Mouse (Mus musculus) lung, postnatal 0 days (tissue): Measurements from ENCODE around the gene Mlc1. TPM values are rescaled to one million over a fixed set of nuclear protein-coding genes. Genes with fewer than 3 reads are reported as not detected.

Source experiments
- ATAC-seq: fragments of 200-750 bp; cut with Nextera tagmentation; 2 replicates; pipeline ENCODE4 v1.8.0; 2017; ENCODE audit warnings: moderate library complexity
- DNase-seq: peaks from one replicate; pipeline ENCODE4 v3.0.0-alpha.2; 2016; ENCODE audit warnings: low spot score
- H3K27ac ChIP-seq: fragments of 300-500 bp; sonication (generic); 2 replicates; pipeline ENCODE4 v1.5.1; 2014; ENCODE audit warnings: antibody characterized with exemption, mild to moderate bottlenecking, low read length, mixed read lengths
- H3K27me3 ChIP-seq: fragments of 300-500 bp; sonication (generic); replicated peaks from 2 replicates; pipeline ENCODE4 v1.6.1; 2014; ENCODE audit warnings: low read length, mixed read lengths; ENCODE audit not compliant: insufficient read depth
- H3K36me3 ChIP-seq: fragments of 300-500 bp; sonication (generic); 2 replicates; pipeline ENCODE4 v1.6.1; 2014; ENCODE audit warnings: low read length, mixed read lengths; ENCODE audit not compliant: insufficient read depth
- H3K4me1 ChIP-seq: fragments of 300-500 bp; sonication (generic); 2 replicates; pipeline ENCODE4 v1.6.1; 2014; ENCODE audit warnings: antibody characterized with exemption, low read depth, low read length, mixed read lengths; ENCODE audit not compliant: insufficient read depth
- H3K4me2 ChIP-seq: fragments of 300-500 bp; sonication (generic); replicated peaks from 2 replicates; pipeline ENCODE4 v1.6.1; 2014; ENCODE audit warnings: low read depth, mild to moderate bottlenecking, low read length, moderate library complexity, mixed read lengths
- H3K4me3 ChIP-seq: fragments of 300-500 bp; sonication (generic); 2 replicates; pipeline ENCODE4 v1.5.1; 2014; ENCODE audit warnings: low read depth, low read length
- H3K9ac ChIP-seq: fragments of 300-500 bp; sonication (generic); replicated peaks from 2 replicates; pipeline ENCODE4 v1.6.1; 2014; ENCODE audit warnings: low read depth, mild to moderate bottlenecking
- H3K9me3 ChIP-seq: fragments of 300-500 bp; sonication (generic); 2 replicates; pipeline ENCODE4 v1.6.1; 2016; ENCODE audit warnings: low read length, mixed read lengths
- CTCF ChIP-seq: IDR thresholded peaks from 2 replicates; pipeline ENCODE4 v1.5.1; 2016; ENCODE audit warnings: antibody characterized with exemption, mild to moderate bottlenecking
- EP300 ChIP-seq: IDR thresholded peaks from 2 replicates; pipeline ENCODE4 v1.6.1; 2016; ENCODE audit warnings: antibody characterized with exemption, mild to moderate bottlenecking, control low read depth
- WGBS: fragments of 180-500 bp; shearing (Covaris S2); extraction: QIAGEN DNeasy Blood & Tissue Kit; methylation state at CpG from one replicate; pipeline ENCODE4 v1.1.7; 2014; 5-methylcytosine and 5-hydroxymethylcytosine counted together
- polyA plus RNA-seq: library from polyadenylated mRNA; unstranded; fragments of >200 nt; fragmentation: Nextera tagmentation; extraction: Ambion mirVana; gene quantifications from 2 replicates; pipeline ENCODE4 v1.2.1, GENCODE M21; 2015

Gene Mlc1
- polyA plus RNA-seq, 1 experiment from 2014 or later = 21.5 TPM

- Histone ChIP-seq H3K9ac (no peak overlapping the region), H3K9me3 (no peaks in the 10 kb centered on the region), H3K4me1 (no peaks in the 10 kb centered on the region), H3K36me3 (no peaks in the 10 kb centered on the region), H3K4me3 (no peak overlapping the region), H3K4me2 (no peak overlapping the region), H3K27ac (no peak overlapping the region), H3K27me3 (no peaks in the 10 kb centered on the region)
- DNase-seq (peak; percentile 8), ATAC-seq (no peak)
- no peak for TF ChIP-seq EP300
- peak; percentile 22 for TF ChIP-seq CTCF
- 41% methylated on average over 6 of the region's 6 CpGs for WGBS
These were observed 32.0 kb downstream of the Mlc1 start for GRCm38 (mm10) chr15:88946851-88947250.

- no peak overlapping the region for H3K4me2 ChIP-seq
- ATAC-seq = peak; percentile 65
- no peaks in the 10 kb centered on the region for H3K9me3 ChIP-seq
- H3K9ac ChIP-seq = no peak overlapping the region
- WGBS = 51% methylated on average over 5 of the region's 5 CpGs
- peak; percentile 53 for DNase-seq
- H3K36me3 ChIP-seq = no peaks in the 10 kb centered on the region
- no peaks in the 10 kb centered on the region for H3K4me1 ChIP-seq
- H3K27ac ChIP-seq = no peak overlapping the region
- TF ChIP-seq EP300 (0 out of 2 replicates have a peak, but pooled peaks have one; percentile 19), CTCF (no peak)
- H3K27me3 ChIP-seq = no peaks in the 10 kb centered on the region
- no peak overlapping the region for H3K4me3 ChIP-seq
These were observed 34.8 kb downstream of the Mlc1 start for GRCm38 (mm10) chr15:88943896-88944551.

- Histone ChIP-seq H3K4me1 (no peaks in the 10 kb centered on the region), H3K36me3 (no peaks in the 10 kb centered on the region), H3K27ac (no peak overlapping the region), H3K4me2 (no peak overlapping the region), H3K9ac (no peak overlapping the region), H3K4me3 (no peak overlapping the region), H3K9me3 (no peaks in the 10 kb centered on the region), H3K27me3 (no peaks in the 10 kb centered on the region)
- DNase-seq (no peak), ATAC-seq (no peak)
- WGBS = 58% methylated on average over 5 of the region's 5 CpGs
- TF ChIP-seq CTCF = no peak
- no peak for TF ChIP-seq EP300
These were observed 36.0 kb downstream of the Mlc1 start for GRCm38 (mm10) chr15:88942783-88943182.

- TF ChIP-seq CTCF = no peak
- TF ChIP-seq EP300 = no peak
- 61% methylated on average over 2 of the region's 2 CpGs for WGBS
- no peaks in the 10 kb centered on the region for H3K27me3 ChIP-seq
- no peak overlapping the region for H3K4me3 ChIP-seq
- ATAC-seq = no peak
- DNase-seq = no peak
- H3K27ac ChIP-seq = no peak overlapping the region
- no peak overlapping the region for H3K4me2 ChIP-seq
- no peaks in the 10 kb centered on the region for H3K36me3 ChIP-seq
- no peak overlapping the region for H3K9ac ChIP-seq
- H3K4me1 ChIP-seq = no peaks in the 10 kb centered on the region
- no peaks in the 10 kb centered on the region for H3K9me3 ChIP-seq
These were observed 41.5 kb downstream of the Mlc1 start for GRCm38 (mm10) chr15:88937291-88937650.

GRCm38 (mm10) chr15:88936619-88937290 lies 42.1 kb downstream of the Mlc1 start:
- no peak overlapping the region for H3K4me2 ChIP-seq
- no peaks in the 10 kb centered on the region for H3K9me3 ChIP-seq
- ATAC-seq (0 out of 2 replicates have a peak, but pooled peaks have one; percentile 14), DNase-seq (peak; percentile 36)
- no peak overlapping the region for H3K9ac ChIP-seq
- H3K4me1 ChIP-seq = no peaks in the 10 kb centered on the region
- no peaks in the 10 kb centered on the region for H3K36me3 ChIP-seq
- H3K4me3 ChIP-seq = no peak overlapping the region
- TF ChIP-seq CTCF (no peak), EP300 (no peak)
- no peak overlapping the region for H3K27ac ChIP-seq
- H3K27me3 ChIP-seq = no peaks in the 10 kb centered on the region
- 50% methylated on average over 6 of the region's 6 CpGs for WGBS

- DNase-seq (peak; percentile 30), ATAC-seq (no peak)
- H3K4me3 ChIP-seq = no peak overlapping the region
- H3K9me3 ChIP-seq = no peaks in the 10 kb centered on the region
- no peak overlapping the region for H3K27ac ChIP-seq
- H3K4me2 ChIP-seq = no peak overlapping the region
- H3K9ac ChIP-seq = no peak overlapping the region
- WGBS = 58% methylated on average over 7 of the region's 7 CpGs
- TF ChIP-seq CTCF = peak; percentile 59
- TF ChIP-seq EP300 = no peak
- no peaks in the 10 kb centered on the region for H3K27me3 ChIP-seq
- H3K36me3 ChIP-seq = no peaks in the 10 kb centered on the region
- H3K4me1 ChIP-seq = no peaks in the 10 kb centered on the region
These were observed 44.7 kb downstream of the Mlc1 start for GRCm38 (mm10) chr15:88934141-88934540.
